Mouse (Mus musculus) intestine, embryonic 16.5 days (tissue): ENCODE measurements at regions not wholly inside any gene's neighbourhood (a gene's known extent, or its start where the extent isn't known, plus 50 kb on each side); places are given as distances from the start of the nearest gene placed in this dataset.

Source experiments
- ATAC-seq: fragments of 200-750 bp; cut with Nextera tagmentation; 2 replicates; pipeline ENCODE4 v1.8.0; 2017; ENCODE audit warnings: moderate TSS enrichment, moderate library complexity
- H3K27ac ChIP-seq: fragments of 300-500 bp; sonication (generic); 2 replicates; pipeline ENCODE4 v1.5.1; 2014; ENCODE audit warnings: mild to moderate bottlenecking, low read length
- H3K27me3 ChIP-seq: fragments of 300-500 bp; sonication (generic); replicated peaks from 2 replicates; pipeline ENCODE4 v1.6.1; 2014; ENCODE audit warnings: low read length, control low read depth, mixed read lengths; ENCODE audit not compliant: control insufficient read depth, insufficient read depth
- H3K36me3 ChIP-seq: fragments of 300-500 bp; sonication (generic); 2 replicates; pipeline ENCODE4 v1.6.1; 2014; ENCODE audit warnings: low read length, control low read depth; ENCODE audit not compliant: control insufficient read depth, insufficient read depth
- H3K4me1 ChIP-seq: fragments of 300-500 bp; sonication (generic); 2 replicates; pipeline ENCODE4 v1.6.1; 2014; ENCODE audit warnings: low read length, control low read depth, mixed read lengths; ENCODE audit not compliant: control insufficient read depth, insufficient read depth
- H3K4me2 ChIP-seq: fragments of 300-500 bp; sonication (generic); 2 replicates; pipeline ENCODE4 v1.6.1; 2014; ENCODE audit warnings: low read depth, low read length, control low read depth
- H3K4me3 ChIP-seq: fragments of 300-500 bp; sonication (generic); 2 replicates; pipeline ENCODE4 v1.5.1; 2014; ENCODE audit warnings: mild to moderate bottlenecking, low read length
- H3K9ac ChIP-seq: fragments of 300-500 bp; sonication (generic); 2 replicates; pipeline ENCODE4 v1.6.1; 2014; ENCODE audit warnings: low read depth, low read length
- H3K9me3 ChIP-seq: fragments of 300-500 bp; sonication (generic); 2 replicates; pipeline ENCODE4 v1.6.1; 2016; ENCODE audit warnings: low read length, control low read depth; ENCODE audit not compliant: control insufficient read depth
- WGBS: fragments of 180-500 bp; shearing (Covaris S2); extraction: QIAGEN DNeasy Blood & Tissue Kit; methylation state at CpG from one replicate; pipeline ENCODE4 v1.1.7; 2014; 5-methylcytosine and 5-hydroxymethylcytosine counted together

DNA sequence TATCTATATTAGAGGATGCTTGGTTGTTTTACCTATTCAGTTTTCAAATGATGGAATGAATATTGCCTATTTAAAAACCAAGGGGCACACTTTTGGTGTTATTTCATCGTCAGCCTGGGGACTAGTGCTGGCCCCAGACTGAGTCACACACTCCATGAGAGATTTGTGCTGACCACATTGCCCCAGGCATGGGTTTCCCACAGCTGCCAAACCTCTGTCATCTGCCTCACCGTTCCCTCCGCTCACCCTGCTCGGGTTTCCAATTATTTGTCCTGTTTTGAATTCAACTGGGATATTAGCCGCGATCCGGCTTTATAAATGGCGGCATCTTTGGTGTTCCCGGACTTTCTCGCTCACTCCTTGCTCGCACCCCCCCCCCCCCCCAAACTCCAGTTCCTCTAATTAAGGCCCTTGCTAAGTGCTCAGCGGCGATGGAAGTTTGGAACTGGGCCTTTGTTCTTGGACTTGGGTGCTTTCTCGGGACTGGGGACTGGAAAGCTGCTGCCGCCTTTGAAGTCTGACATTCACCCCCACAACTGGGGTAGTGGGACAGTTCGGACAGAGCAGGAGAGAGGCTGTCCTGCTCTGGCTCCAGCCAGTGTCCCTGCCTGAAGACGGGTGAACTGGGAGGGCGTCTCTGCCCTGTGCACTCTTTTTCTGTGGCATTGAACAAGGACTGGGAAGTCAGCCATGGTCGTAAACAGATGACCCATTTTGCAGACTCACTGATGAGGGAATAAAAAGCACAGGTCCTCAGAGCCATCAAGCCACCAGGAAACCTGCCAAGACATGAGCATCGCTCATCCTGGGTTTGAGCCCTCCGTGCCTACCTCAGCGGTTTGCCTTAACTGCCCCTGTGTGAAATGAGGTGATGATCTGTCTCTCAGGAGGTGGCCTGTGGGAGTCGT lies 67.2 kb upstream of the Mrps22 start:
- no peaks in the 10 kb centered on the region for H3K27me3 ChIP-seq
- H3K4me2 ChIP-seq, result no peak overlapping the region
- H3K9me3 ChIP-seq, result no peaks in the 10 kb centered on the region
- no peak overlapping the region for H3K4me3 ChIP-seq
- WGBS, result 79% methylated on average over 23 of the region's 23 CpGs
- no peak overlapping the region for H3K9ac ChIP-seq
- no peak for ATAC-seq
- no peaks in the 10 kb centered on the region for H3K4me1 ChIP-seq
- H3K27ac ChIP-seq, result no peak overlapping the region
- no peaks in the 10 kb centered on the region for H3K36me3 ChIP-seq

DNA sequence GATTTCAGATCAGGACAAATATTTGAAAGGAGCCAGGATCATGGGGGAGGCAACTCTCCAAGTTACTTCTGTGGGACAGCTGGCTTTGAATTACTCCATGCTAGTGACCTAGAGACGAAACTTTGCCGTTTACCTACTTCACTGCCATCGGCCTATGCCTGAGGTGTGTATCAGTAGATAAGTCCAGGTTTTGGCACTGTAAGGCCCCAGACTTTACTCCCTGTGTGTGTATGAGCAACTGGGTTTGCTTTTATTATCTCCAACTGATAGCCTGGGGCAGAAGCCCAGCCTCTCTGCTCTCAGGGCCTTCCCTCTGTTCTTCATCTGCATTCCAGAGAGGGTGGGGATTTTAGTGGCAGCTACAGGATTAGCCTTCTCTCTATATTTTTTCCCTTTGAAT lies 65.6 kb upstream of the Mrps22 start:
- Histone ChIP-seq H3K27me3 (no peaks in the 10 kb centered on the region), H3K4me3 (no peak overlapping the region), H3K4me1 (no peaks in the 10 kb centered on the region), H3K9ac (no peak overlapping the region), H3K4me2 (no peak overlapping the region), H3K36me3 (no peaks in the 10 kb centered on the region), H3K27ac (no peak overlapping the region), H3K9me3 (no peaks in the 10 kb centered on the region)
- WGBS, result 58% methylated on average over 3 of the region's 3 CpGs
- peak; percentile 60 for ATAC-seq

DNA sequence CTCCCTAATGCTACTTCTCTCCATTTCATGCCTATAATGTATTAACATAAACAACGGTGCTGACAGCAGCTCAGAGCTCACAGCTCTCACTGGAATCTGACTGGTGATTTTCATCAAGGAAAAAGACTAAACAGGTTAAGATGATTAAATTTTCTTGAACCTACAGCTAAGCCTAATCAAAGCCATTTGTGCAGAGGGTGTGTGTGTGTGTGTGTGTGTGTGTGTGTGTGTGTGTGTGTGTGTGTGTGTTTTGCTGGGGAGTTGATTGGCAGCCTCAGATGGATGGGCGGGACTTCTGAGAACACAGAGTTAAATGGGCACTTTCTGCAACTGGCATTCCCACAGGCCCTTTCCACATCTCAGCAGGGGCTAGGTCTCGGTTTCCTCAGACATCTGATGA lies 61.6 kb upstream of the Mrps22 start:
- H3K9ac ChIP-seq, result no peak overlapping the region
- H3K27ac ChIP-seq, result no peak overlapping the region
- 68% methylated on average over 3 of the region's 3 CpGs for WGBS
- H3K9me3 ChIP-seq, result no peaks in the 10 kb centered on the region; the same call in 1 of the 2 replicates
- H3K27me3 ChIP-seq, result no peaks in the 10 kb centered on the region
- H3K36me3 ChIP-seq, result no peaks in the 10 kb centered on the region
- ATAC-seq, result no peak
- no peak overlapping the region for H3K4me2 ChIP-seq
- no peak overlapping the region for H3K4me3 ChIP-seq
- no peaks in the 10 kb centered on the region for H3K4me1 ChIP-seq

DNA sequence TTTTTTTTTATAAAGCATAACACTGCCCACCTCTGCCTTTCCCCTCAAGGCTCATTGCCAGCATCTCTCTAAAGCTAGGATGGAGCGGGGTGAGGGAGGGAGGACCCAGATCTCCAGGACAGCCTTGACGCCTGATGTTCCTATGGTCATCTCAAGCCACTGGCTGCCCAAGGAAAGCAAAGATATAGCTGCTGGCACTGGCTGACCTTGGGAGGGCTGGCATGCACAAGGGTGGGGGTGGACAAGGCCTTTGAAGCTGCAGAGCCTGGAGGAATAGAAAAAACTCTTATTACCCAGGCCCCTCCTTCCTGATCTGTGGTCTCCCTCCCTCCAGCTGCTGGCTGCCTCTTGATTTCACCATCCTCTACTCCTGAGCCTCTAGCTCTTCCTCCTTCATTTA lies 50.2 kb upstream of the Mrps22 start:
- 74% methylated on average over 2 of the region's 2 CpGs for WGBS
- Histone ChIP-seq H3K9me3 (no peaks in the 10 kb centered on the region), H3K27ac (no peak overlapping the region), H3K4me1 (no peaks in the 10 kb centered on the region), H3K9ac (no peak overlapping the region), H3K4me3 (no peak overlapping the region), H3K36me3 (no peaks in the 10 kb centered on the region), H3K4me2 (no peak overlapping the region), H3K27me3 (no peaks in the 10 kb centered on the region)
- no peak for ATAC-seq
